Mouse (Mus musculus) mature B cell (primary cell): Measurements from ENCODE around the gene Syt9.

Experiments used
- in situ Hi-C: fragments of 300-500 bp; cut with MboI; formaldehyde crosslinking; loops from 2 replicates; pipeline ENCODE4 v1.14.3; 2019

Gene Syt9

DNA sequence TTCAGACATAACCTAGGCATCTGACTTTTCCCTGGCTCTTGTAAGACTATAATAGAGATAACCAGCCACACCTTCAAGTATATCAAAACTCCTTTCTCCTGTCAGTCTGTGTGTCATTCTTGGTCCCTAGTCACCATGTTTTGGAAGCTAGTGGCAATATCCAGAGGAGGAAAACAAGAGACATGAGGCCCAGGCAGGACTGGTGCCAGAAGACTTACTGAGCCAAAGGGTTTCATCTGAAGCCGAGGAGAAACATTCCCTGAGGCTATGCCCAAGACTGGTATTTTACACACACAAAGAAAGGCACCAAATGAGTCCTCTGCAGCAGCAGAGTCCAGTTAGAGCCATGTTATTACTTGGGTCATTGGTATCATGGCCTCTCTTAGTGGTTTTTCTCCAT lies 174.5 kb downstream of the Syt9 start:
- in situ Hi-C loops, result no loop called here

DNA sequence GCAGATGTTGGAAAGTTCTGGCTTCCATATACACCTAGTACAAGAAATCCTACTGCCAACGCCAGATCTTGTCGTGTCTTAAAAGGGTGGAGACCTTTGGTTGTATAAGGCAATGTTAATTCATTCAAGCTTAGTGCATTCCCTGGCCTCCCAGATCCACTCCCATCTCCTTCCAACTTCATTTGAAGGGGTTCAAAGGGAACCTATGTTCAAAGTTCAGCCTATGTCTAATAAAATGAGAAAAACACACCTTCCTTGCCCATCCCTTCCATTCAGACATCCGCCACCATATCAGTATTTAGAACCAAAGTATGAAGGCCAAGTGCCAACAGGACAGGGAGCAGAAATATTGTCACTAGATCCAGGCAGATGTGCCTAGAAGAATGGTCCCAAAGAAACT lies 177.3 kb downstream of the Syt9 start:
- in situ Hi-C loops, result no loop called here

DNA sequence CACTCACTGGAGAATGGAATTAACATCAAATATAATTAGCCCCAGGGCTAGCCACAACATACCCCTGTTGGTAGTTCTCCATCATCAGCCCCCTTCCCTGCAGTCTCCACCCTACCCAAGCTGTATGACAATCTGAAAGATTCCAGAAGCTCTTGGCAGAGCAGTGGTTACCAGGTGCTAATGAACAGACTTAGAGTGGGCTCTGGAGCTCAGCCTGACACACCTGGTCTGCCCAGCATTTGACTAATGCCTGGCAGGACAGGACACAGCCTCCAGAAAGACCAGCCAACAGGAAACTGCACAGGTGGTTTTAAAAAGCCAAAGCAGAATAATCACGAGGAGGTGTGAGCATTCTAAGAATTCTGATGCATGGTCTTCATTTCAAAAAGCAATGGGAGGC lies 182.9 kb downstream of the Syt9 start:
- in situ Hi-C loops, result no loop called here

DNA sequence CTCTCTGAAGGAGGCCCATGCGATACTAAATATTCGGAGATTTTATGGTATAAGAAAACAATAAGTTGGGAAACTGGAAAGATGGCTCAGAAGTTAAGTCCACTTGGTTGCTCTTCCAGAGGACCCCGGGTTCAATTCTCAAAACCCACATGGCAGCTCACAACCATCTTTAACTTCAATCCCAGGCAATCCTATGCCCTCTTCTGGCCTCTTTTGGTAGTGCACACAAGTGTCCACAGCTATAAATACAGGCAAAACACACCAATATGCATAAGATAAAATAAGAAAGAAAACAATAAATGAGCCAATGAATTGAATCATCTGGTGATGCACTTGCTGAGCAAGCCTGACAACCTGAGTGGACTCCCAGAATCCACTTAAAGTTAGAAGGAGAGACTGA lies 185.4 kb downstream of the Syt9 start:
- in situ Hi-C loops, result no loop called here

DNA sequence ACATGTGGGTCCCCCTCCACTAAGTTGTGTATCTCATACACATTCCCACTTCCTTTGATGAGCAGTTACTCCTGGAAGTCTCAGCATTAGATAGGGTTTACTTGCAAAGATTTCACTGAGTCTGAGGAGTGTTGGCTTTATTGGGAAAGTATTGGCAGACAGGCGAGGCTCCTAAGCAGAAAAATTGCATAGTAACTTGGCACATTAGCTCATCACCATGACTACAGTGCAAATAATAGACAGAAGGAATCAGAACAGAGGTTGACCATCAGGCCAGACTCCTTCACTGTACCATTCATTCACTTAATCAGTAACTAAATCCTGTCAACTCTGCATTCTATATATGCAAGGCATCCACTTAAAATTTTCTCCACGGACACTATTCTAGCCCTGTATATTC lies 190.1 kb downstream of the Syt9 start:
- in situ Hi-C loops, result no loop called here

DNA sequence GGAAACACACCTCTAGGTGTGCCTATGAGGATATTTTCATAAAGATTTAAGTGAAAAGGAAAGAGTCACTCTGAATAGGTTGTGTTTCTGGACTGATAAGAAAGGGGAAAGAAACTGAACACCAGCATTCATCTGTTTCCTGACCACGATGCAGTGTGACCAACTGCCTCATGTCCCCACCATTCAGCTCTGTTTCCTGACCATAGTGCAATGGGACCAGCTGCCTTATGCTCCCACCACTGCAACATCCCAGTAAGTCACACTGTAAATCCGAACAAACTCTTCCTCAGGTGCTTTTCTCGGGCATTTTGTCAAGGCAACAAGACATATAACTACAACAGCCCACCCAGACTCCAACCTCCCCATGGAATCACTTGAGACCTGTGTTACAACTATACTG lies 191.1 kb downstream of the Syt9 start:
- in situ Hi-C loops, result no loop called here

DNA sequence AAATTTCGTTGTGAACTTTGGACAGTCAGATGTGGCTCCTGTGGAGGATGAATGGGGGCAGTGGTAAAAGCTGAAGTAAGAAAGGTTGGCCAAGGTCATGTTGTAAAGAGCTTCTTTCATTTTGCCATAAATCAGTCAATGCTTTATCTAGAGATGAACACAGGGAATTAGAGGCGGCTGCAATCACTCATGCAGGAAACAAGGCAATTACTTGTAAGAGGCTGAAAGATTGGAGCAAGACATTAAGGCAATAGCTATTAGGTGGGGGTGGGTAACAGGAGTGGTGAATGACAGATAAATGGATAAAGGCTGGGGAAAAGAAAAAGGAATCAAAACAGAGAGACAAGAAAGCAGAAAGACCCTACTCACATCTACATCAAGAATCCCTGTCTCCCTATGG lies 193.2 kb downstream of the Syt9 start:
- in situ Hi-C loops, result no loop called here

DNA sequence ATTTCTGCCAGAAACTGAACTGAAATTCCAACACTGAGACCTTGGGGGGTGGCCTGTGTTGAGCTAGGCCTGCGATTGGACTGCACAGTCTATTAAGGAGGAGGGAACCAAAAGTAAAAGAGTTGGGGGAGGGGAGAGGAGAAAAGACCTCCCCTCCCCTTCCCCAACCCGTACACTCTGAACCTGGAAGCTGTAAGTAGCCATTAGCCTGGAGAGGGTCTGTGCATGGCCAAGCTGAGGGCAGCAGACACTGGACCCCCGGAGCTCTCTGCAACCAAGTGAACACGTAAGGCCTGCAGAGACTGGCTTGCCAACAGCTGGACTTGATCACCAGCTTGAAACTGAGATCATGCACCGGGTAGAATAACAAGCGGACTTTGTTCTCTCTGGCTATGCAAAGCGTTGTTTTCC lies 196.7 kb downstream of the Syt9 start, which contains the start of gene Olfml1:
Gene Olfml1 (plus strand): TSS at position 186 of the 411 bp plus-strand sequence.
- in situ Hi-C loops, result no loop called here

DNA sequence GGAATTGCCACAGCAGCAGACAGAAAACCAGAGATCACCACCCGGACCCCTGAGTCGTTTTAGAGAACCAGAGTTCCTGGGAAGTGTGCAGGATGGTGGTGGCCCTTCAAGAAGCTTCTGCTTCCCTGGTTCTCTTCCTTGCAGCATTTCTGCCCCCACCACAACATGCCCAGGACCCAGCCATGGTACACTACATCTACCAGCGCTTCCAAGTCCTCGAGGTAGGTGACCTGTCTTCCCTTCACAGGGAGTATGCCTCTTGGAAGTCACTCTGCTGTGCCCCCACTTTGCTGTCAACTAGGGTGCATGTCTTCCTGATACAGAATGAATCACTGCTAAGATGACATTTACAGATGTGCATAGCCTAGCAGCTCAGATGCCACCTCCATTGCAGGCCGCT lies 197.1 kb downstream of the Syt9 start:
- in situ Hi-C loops, result no loop called here

DNA sequence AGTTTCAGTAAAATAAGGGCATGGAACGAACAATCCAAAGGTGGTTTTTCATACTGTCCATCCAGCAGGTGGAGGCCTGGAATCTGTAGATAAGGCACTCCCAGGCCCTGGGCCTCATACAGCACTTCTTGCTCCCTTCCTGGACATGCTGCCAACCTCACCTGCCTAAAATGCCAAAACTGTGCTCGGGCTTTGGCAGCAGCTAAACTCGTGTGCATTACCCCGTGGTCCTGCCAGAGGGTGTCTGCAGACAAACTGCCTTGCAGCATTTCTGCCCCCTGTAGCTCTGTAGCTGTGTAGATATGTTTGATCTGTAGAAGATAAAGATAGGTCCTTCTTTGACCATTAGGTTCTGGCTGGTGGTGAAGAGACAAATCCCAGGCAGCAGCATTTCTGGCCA lies 198.4 kb downstream of the Syt9 start:
- in situ Hi-C loops, result no loop called here

DNA sequence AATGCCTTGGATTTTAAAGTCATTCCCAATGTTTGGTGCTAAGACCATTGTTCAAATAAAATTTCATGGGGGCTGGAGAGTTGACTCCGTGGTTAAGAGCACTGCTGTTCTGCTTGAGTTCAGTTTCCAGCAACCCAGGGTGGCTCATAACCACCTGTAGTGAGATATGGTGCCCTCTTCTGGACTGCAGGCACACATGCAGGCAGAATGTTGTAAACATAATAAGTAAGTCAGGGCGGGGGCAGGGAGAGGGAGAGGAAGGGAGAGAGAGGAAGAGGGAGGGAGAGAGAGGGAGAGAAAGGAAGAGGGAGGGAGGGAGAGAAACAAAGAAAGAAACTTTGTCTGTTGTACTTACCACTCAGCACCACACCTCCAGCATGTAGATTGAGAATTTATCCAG lies 203.3 kb downstream of the Syt9 start:
- in situ Hi-C loops, result no loop called here

DNA sequence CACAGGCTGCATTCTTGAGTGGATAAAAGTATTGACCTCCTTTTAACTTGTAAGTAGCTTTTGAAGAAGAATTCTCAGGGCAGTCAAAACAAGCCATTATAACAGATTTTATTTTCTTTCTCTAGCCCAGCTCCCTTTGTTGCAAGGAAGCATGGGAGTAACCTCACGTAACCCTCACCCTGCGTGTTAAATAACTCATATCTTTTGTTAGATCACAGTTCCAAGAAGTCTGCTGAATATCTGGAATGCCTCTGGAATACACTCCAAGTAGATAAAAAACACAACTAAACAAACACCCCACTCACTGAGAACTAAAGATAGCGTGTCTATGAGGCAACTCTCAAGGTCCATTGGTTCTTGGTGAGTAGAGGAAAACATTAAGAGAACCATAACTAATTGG lies 203.7 kb downstream of the Syt9 start:
- in situ Hi-C loops, result no loop called here

DNA sequence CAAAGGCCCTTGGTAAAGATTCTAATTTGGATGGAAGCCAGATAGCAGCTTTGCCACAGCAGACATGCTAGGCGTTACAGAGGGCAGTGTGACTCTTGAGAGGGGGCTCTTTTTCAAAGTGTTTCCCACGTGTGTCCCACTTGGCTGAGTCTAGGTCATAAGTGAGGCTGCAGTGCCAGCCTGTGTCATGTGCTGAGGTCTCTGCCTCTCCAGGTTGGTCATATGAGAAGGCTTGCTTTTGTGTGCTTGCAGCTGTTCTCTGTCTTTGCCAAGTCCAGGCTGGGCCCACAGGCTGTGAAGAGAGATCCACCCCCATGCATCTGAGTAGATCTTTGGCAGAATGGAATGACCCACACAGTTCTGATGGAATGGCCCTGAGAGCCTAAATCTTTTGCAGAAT lies 222.1 kb downstream of the Syt9 start:
- in situ Hi-C loops, result no loop called here

DNA sequence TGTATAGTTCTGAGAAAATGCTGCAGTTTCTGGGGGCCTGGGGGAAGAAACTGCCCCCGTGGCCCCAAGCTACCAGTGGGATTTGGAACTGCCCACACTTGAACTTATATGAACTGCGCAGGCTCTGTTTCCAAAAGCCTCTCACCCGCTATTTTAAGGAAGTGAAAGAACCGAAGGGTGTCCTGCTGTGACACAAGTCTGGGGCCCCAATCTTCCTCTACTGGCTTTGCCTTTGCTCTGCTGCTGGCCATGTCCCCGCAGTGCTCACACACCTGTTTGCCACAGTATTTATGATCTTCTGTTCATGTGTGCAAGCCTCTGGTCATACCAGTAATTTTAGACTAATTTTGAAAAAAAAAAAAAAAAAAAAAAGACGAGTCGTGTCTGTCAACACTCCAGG lies 223.4 kb downstream of the Syt9 start:
- in situ Hi-C loops, result no loop called here

DNA sequence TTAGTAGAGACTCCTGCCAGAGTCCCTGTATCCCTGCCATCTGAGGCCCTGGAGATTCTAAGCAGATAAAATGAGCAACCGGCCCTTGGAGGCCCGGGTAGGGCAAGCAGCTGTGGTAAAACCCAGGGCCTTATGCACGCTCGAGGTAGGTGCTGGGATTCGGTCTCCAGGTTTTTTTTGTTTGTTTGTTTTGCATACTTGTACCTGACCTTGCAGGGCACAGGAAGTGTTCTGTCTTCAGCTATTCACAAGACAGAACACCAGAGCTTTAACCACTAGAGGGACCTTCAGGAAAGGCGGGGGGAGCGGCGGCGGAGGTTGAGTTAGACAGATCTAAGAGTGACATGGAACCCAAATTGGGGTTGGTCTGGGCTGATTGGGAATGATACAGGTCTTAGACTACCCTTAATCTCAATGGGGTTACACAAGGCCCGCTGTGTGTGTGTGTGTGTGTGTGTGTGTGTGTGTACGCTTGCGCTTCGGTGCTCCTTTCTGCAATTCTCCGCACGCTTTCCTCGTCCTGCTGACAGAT lies 223.9 kb downstream of the Syt9 start:
- in situ Hi-C loops, result no loop called here

DNA sequence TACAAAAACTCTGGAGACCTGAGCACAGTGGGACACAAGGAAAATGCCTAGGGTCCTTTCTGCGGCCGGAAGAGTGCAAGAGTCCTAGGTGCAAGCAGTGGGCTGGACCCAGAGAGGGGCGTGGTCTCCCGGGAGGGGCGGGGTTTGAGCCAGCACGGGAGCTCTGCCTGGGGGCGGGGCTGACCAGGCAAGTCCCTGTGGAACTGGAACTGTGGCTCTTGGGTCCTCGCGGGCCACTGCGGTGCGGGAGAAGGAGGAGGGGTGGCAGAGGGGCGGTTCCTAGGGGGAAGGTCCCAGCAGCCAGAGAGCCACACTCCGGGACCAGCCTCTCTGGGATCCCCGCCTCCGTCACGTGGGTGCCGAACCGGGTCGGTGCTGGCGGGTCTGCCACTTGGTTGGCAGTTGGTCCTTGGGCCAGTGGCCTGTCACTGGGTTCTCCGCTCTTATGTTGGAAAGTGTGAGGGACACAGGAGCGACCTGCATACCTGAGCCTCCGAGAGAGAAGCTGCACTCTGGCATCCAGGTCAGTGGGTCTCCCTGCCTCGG lies 224.4 kb downstream of the Syt9 start, which contains the start of gene Ppfibp2:
Gene Ppfibp2 (plus strand): TSS at position 351 of the 546 bp plus-strand sequence.
- in situ Hi-C loops, result no loop called here

DNA sequence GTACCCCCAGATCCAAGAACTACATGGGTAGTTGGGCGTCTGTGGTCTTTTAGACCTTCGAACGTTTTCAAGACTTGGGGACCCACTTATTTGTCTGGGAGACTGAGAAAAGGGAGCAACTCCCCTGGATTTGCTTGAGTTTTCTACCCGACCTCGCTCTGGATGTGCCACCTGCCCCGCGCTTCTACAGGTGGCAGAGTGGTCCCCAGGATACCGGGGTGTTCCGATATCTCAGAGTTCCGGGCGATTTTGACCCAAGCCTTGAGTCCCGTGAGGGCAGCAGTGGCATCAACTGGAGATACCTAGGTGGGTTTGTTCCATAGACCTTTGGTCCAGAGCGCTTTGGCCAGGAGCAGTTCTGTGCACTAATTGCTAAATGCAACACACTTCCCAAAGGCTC lies 224.9 kb downstream of the Syt9 start:
- in situ Hi-C loops, result no loop called here

DNA sequence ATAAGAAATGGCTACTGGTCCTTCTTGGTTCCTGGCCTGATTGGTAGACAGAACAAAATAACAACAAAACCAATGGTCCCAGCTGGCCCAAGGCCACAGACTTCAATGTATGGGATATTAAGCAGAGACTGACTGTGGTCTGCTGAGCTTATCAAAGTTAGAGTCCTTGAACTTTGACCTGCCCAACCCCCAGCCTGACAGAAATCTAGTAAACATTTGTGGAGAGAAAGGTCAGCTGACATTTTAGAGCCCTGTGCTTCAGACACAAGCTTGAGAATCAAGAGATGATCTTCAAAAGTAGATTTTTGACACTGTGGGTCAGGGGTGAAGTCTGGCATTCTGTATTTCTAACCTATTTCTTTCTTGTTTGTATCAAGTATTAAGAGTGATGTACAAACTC lies 226.2 kb downstream of the Syt9 start:
- in situ Hi-C loops, result no loop called here

DNA sequence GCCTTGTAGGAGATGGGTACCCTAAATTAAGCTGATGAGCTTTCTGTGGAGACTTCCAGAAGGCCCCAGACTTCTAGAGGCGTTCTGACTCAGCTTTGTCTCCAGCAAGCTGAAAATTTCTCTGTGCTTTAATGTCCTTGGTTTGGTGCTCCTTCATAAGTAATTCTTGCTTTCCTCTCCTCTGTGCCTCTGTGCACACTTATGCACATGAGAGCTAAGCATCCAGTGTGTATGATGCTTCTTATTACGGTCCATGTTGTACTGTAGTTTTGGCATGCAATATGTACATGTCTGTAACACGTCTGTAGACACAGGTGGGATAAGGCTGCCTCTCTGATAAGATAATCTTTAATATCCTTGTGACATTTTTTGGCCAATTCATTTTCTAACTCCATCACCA lies 227.4 kb downstream of the Syt9 start:
- in situ Hi-C loops, result no loop called here
